21 mouse cellular contexts compared by ENCODE assay signal in genomic region chr15:45273677-45274076, GRCm38 (mm10).
A peak's percentile ranks its signal among the peaks of the same experiment; 100 is the strongest.
DNase-seq lines count a peak whose midpoint lies in the region; ATAC-seq and TF ChIP-seq lines count a peak whose summit lies in the region.
"Had no signal": no experiment of that assay in that cellular context is flagged by ENCODE, and none has a peak within 500 bp of the region (broad histone marks: within the 10 kb centered on the region; RNA-seq: fewer than 3 reads in every experiment).

No protein-coding gene starts in this region.

- peak; percentile 59 for ATAC-seq in forebrain, embryonic 16.5 days
- ATAC-seq in kidney, postnatal 0 days (replicated peaks; ENCODE audit: low FRiP score, low read depth): no peak
- ATAC-seq in neural tube, embryonic 14.5 days (ENCODE audit: low read depth): peak; percentile 56; the same call in 1 of the 2 replicates
- ATAC-seq in neural tube, embryonic 15.5 days (ENCODE audit: low FRiP score): no peak; the same call in 1 of the 2 replicates
- ATAC-seq: activated CD4-positive, CD25-positive, alpha-beta regulatory T cell, adult 4 months; forebrain, embryonic 13.5 days; Patski had no signal

- no peaks in the 10 kb centered on the region for H3K36me3 ChIP-seq in forebrain, embryonic 16.5 days (ENCODE audit: control insufficient read depth, insufficient read depth)
- no peaks in the 10 kb centered on the region for H3K36me3 ChIP-seq in forebrain, embryonic 10.5 days (replicated peaks)
- H3K36me3 ChIP-seq in kidney, postnatal 0 days (ENCODE audit: insufficient read depth, low read length): no peaks in the 10 kb centered on the region
- no peaks in the 10 kb centered on the region for H3K36me3 ChIP-seq in neural tube, embryonic 14.5 days (ENCODE audit: control insufficient read depth, insufficient read depth, low read length)
- H3K36me3 ChIP-seq in neural tube, embryonic 15.5 days: no peaks in the 10 kb centered on the region
- H3K36me3 ChIP-seq: limb, embryonic 13.5 days had no signal

- H3K4me1 ChIP-seq in forebrain, embryonic 16.5 days (replicated peaks; ENCODE audit: control insufficient read depth, insufficient read depth, low read length): no peaks in the 10 kb centered on the region
- H3K4me1 ChIP-seq in forebrain, embryonic 10.5 days: no peaks in the 10 kb centered on the region
- no peaks in the 10 kb centered on the region for H3K4me1 ChIP-seq in kidney, postnatal 0 days (replicated peaks; ENCODE audit: insufficient read depth, low read length)
- no peaks in the 10 kb centered on the region for H3K4me1 ChIP-seq in neural tube, embryonic 14.5 days (ENCODE audit: control insufficient read depth, insufficient read depth, low read length)
- no peaks in the 10 kb centered on the region for H3K4me1 ChIP-seq in neural tube, embryonic 15.5 days
- H3K4me1 ChIP-seq: forebrain, embryonic 13.5 days; limb, embryonic 13.5 days; megakaryocyte, embryonic 14.5 days had no signal

- 62% methylated on average over 1 of the region's 1 CpGs for WGBS in forebrain, embryonic 16.5 days
- WGBS in forebrain, embryonic 10.5 days: 73% methylated on average over 1 of the region's 1 CpGs
- WGBS in kidney, postnatal 0 days: 71% methylated on average over 1 of the region's 1 CpGs
- 54% methylated on average over 1 of the region's 1 CpGs for WGBS in neural tube, embryonic 14.5 days
- 31% methylated on average over 1 of the region's 1 CpGs for WGBS in neural tube, embryonic 15.5 days

- H3K27ac ChIP-seq in forebrain, embryonic 16.5 days (ENCODE audit: low read length): no peak overlapping the region
- no peak overlapping the region for H3K27ac ChIP-seq in forebrain, embryonic 10.5 days
- H3K27ac ChIP-seq in kidney, postnatal 0 days: no peak overlapping the region
- no peak overlapping the region for H3K27ac ChIP-seq in neural tube, embryonic 14.5 days (ENCODE audit: low read depth, low read length)
- no peak overlapping the region for H3K27ac ChIP-seq in neural tube, embryonic 15.5 days (replicated peaks)
- H3K27ac ChIP-seq: forebrain, embryonic 13.5 days; limb, embryonic 13.5 days had no signal

- TF ChIP-seq CTCF in kidney, postnatal 0 days (IDR thresholded peaks at IDR 0.05; ENCODE audit: low read depth): peak; percentile 17; the same call in 1 of the 2 replicates

- no peaks in the 10 kb centered on the region for H3K27me3 ChIP-seq in forebrain, embryonic 16.5 days (replicated peaks; ENCODE audit: control insufficient read depth, insufficient read depth, low read length)
- no peaks in the 10 kb centered on the region for H3K27me3 ChIP-seq in forebrain, embryonic 10.5 days (ENCODE audit: poor library complexity, severe bottlenecking)
- H3K27me3 ChIP-seq in kidney, postnatal 0 days (ENCODE audit: insufficient read depth, low read length): no peaks in the 10 kb centered on the region
- H3K27me3 ChIP-seq in neural tube, embryonic 14.5 days (ENCODE audit: control insufficient read depth, insufficient read depth, low read length): no peaks in the 10 kb centered on the region
- H3K27me3 ChIP-seq in neural tube, embryonic 15.5 days (replicated peaks): no peaks in the 10 kb centered on the region
- H3K27me3 ChIP-seq: forebrain, embryonic 13.5 days; limb, embryonic 13.5 days; megakaryocyte, embryonic 14.5 days; Patski had no signal

- no peak overlapping the region for H3K9ac ChIP-seq in forebrain, embryonic 16.5 days (replicated peaks; ENCODE audit: low read depth, low read length)
- no peak overlapping the region for H3K9ac ChIP-seq in kidney, postnatal 0 days (ENCODE audit: low read depth, low read length)
- no peak overlapping the region for H3K9ac ChIP-seq in neural tube, embryonic 14.5 days (replicated peaks; ENCODE audit: low read depth, low read length)
- no peak overlapping the region for H3K9ac ChIP-seq in neural tube, embryonic 15.5 days (replicated peaks)
- H3K9ac ChIP-seq: forebrain, embryonic 13.5 days; limb, embryonic 13.5 days had no signal

- no peak for DNase-seq in forebrain, embryonic 10.5 days (ENCODE audit: extremely low spot score, low spot score)
- no peak for DNase-seq in kidney, postnatal 0 days (ENCODE audit: low spot score)
- DNase-seq in kidney, postnatal 36 days: no peak
- DNase-seq in gastrocnemius, postnatal 25 days: no peak
- no peak for DNase-seq in lung, postnatal 36 days
- DNase-seq: adrenal gland, postnatal 25 days; cerebellum, adult 9-11 months; heart, adult 18-20 months; kidney, adult 8-10 months; lung, postnatal 10 days; spleen, adult 18-20 months; thymus, adult 2 months had no signal

- no peak overlapping the region for H3K4me3 ChIP-seq in forebrain, embryonic 16.5 days (replicated peaks; ENCODE audit: low read length)
- H3K4me3 ChIP-seq in forebrain, embryonic 10.5 days: no peak overlapping the region
- no peak overlapping the region for H3K4me3 ChIP-seq in kidney, postnatal 0 days (replicated peaks; ENCODE audit: low read depth, low read length)
- H3K4me3 ChIP-seq in neural tube, embryonic 14.5 days (ENCODE audit: low read depth, low read length): no peak overlapping the region
- no peak overlapping the region for H3K4me3 ChIP-seq in neural tube, embryonic 15.5 days (replicated peaks)
- H3K4me3 ChIP-seq: forebrain, embryonic 13.5 days; limb, embryonic 13.5 days; megakaryocyte, embryonic 14.5 days; myocyte had no signal

- no peaks in the 10 kb centered on the region for H3K9me3 ChIP-seq in forebrain, embryonic 16.5 days (ENCODE audit: control insufficient read depth, low read length)
- no peaks in the 10 kb centered on the region for H3K9me3 ChIP-seq in forebrain, embryonic 10.5 days
- no peaks in the 10 kb centered on the region for H3K9me3 ChIP-seq in kidney, postnatal 0 days (replicated peaks; ENCODE audit: low read length)
- H3K9me3 ChIP-seq in neural tube, embryonic 14.5 days (ENCODE audit: control insufficient read depth, low read length): no peaks in the 10 kb centered on the region
- H3K9me3 ChIP-seq in neural tube, embryonic 15.5 days (replicated peaks): no peaks in the 10 kb centered on the region
- H3K9me3 ChIP-seq: forebrain, embryonic 13.5 days; limb, embryonic 13.5 days; megakaryocyte, embryonic 14.5 days had no signal

- no peak overlapping the region for H3K4me2 ChIP-seq in forebrain, embryonic 16.5 days (ENCODE audit: low read length)
- H3K4me2 ChIP-seq in kidney, postnatal 0 days (ENCODE audit: low read length): no peak overlapping the region
- no peak overlapping the region for H3K4me2 ChIP-seq in neural tube, embryonic 14.5 days (ENCODE audit: low read depth, low read length)
- H3K4me2 ChIP-seq in neural tube, embryonic 15.5 days: no peak overlapping the region
- H3K4me2 ChIP-seq: forebrain, embryonic 13.5 days; limb, embryonic 13.5 days had no signal

Comparison
In these comparisons a context has a peak if more than half of its experiments do, and no peak if none do; other contexts are left out.
1. ATAC-seq: peak in forebrain, embryonic 16.5 days (single experiment) and neural tube, embryonic 14.5 days (single experiment); none in kidney, postnatal 0 days (single experiment) and neural tube, embryonic 15.5 days (single experiment).